Mouse (Mus musculus) testis, adult 2 months (tissue): ENCODE results near the gene Enoph1.

Experiments
- CTCF ChIP-seq: fragments of 200-500 bp; IDR thresholded peaks from 2 replicates; pipeline ENCODE4 v1.5.1; 2012; ENCODE audit warnings: low read depth, mild to moderate bottlenecking, inconsistent platforms, low read length, moderate library complexity; ENCODE audit not compliant: control insufficient read depth, insufficient read depth, insufficient replicate concordance
- POLR2A ChIP-seq: fragments of 200-500 bp; IDR thresholded peaks from 2 replicates; pipeline ENCODE4 v1.6.1; 2012; ENCODE audit warnings: low read depth, mild to moderate bottlenecking, inconsistent platforms, low read length, moderate library complexity; ENCODE audit not compliant: control insufficient read depth

DNA sequence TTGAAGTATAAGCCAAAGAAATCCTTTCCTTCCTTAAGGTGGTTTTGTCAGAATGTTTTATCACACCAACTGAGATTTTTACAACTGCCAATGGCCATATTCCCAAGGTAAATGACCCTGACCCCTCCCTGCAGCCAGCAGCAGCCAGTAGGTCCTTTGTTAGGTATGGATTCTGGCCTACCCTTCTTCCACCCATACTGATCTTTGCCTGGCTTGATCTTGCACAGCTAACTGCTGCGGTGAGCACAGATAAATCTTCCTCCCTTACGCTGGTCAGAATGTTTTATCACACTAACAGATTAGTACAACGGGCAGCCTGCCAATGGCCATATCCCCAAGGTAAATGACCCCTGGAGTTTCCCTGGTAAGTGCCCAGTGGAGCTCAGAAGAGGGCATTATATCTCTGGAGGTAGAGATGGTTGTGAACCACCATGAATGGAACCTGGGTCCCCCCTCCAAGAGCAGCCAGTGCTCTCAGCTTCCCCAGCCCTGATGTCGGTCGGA lies 16.1 kb downstream of the Enoph1 start:
- TF ChIP-seq POLR2A (no peak), CTCF (no peak)
